Mouse (Mus musculus): ENCODE data around the gene Cdh4. TPM values are rescaled to one million over a fixed set of nuclear protein-coding genes. Genes with fewer than 3 reads are reported as not detected.

The Cdh4 gene
- polyA plus RNA-seq (2017; shearing (Covaris generic)) = not detected

DNA sequence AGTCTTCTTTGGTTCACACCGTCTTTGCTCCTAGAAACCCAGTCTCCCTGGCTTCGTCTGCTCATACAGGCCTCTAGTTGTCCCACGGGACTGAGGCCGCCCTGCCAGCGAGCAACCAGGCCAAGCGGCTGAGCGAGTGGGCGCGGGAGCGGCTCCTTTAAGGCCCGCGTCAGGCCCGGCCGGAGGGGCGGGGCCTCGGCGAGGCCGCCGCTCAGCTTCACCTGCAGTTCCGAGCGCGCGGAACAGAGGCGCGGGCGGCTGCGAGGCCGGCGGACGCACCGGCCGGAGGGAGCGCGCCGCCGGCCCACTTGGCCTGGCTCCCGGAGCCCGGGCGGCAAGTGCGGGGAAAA is at the start of gene Cdh4:
TSS of gene Cdh4 (plus strand) at position 241 of the 350 bp plus-strand sequence.

All from activated CD4-positive, CD25-positive, alpha-beta regulatory T cell, adult 9 weeks (primary cell).